Mouse (Mus musculus) lung, postnatal 25 days (tissue): ENCODE measurements at regions not wholly inside any gene's neighbourhood (a gene's known extent, or its start where the extent isn't known, plus 50 kb on each side); places are given as distances from the start of the nearest gene placed in this dataset.

Experiments
- DNase-seq: peaks from one replicate; pipeline ENCODE4 v3.0.0; 2022; ENCODE audit warnings: low spot score

- DNase-seq, result peak; percentile 25
Observed at GRCm38 (mm10) chr7:138639541-138639940, 206.3 kb upstream of the Ppp2r2d start.

GRCm38 (mm10) chr7:138626061-138626460 is 219.8 kb upstream of the Ppp2r2d start:
- DNase-seq, result no peak

- no peak for DNase-seq
Observed at GRCm38 (mm10) chr7:138620896-138621655, 223.5 kb upstream of the Tcerg1l start.

GRCm38 (mm10) chr7:138620080-138620684 is 222.7 kb upstream of the Tcerg1l start:
- no peak for DNase-seq

GRCm38 (mm10) chr7:138616468-138616867 is 218.9 kb upstream of the Tcerg1l start:
- no peak for DNase-seq

- no peak for DNase-seq
Observed at GRCm38 (mm10) chr7:138609605-138610004, 212.1 kb upstream of the Tcerg1l start.

- DNase-seq, result no peak
Observed at GRCm38 (mm10) chr7:138609124-138609523, 211.6 kb upstream of the Tcerg1l start.

- DNase-seq, result no peak
Observed at GRCm38 (mm10) chr7:138606363-138606964, 208.9 kb upstream of the Tcerg1l start.

GRCm38 (mm10) chr7:138605923-138606322 is 208.4 kb upstream of the Tcerg1l start:
- DNase-seq, result no peak

GRCm38 (mm10) chr7:138601749-138602148 is 204.2 kb upstream of the Tcerg1l start:
- no peak for DNase-seq

- DNase-seq, result no peak
Observed at GRCm38 (mm10) chr7:138593344-138593743, 195.8 kb upstream of the Tcerg1l start.

- DNase-seq, result no peak
Observed at GRCm38 (mm10) chr7:138567352-138567751, 169.8 kb upstream of the Tcerg1l start.

GRCm38 (mm10) chr7:138551629-138552028 is 154.1 kb upstream of the Tcerg1l start:
- no peak for DNase-seq

- DNase-seq, result no peak
Observed at GRCm38 (mm10) chr7:138547881-138548280, 150.4 kb upstream of the Tcerg1l start.

GRCm38 (mm10) chr7:138538048-138538831 is 140.7 kb upstream of the Tcerg1l start:
- no peak for DNase-seq

- DNase-seq, result no peak
Observed at GRCm38 (mm10) chr7:138526143-138526542, 128.6 kb upstream of the Tcerg1l start.

- DNase-seq, result no peak
Observed at GRCm38 (mm10) chr7:138524936-138525335, 127.4 kb upstream of the Tcerg1l start.

- no peak for DNase-seq
Observed at GRCm38 (mm10) chr7:138514171-138514570, 116.6 kb upstream of the Tcerg1l start.

GRCm38 (mm10) chr7:138505205-138505604 is 107.7 kb upstream of the Tcerg1l start:
- DNase-seq, result no peak

- no peak for DNase-seq
Observed at GRCm38 (mm10) chr7:138503986-138504385, 106.5 kb upstream of the Tcerg1l start.

- DNase-seq, result no peak
Observed at GRCm38 (mm10) chr7:138503016-138503415, 105.5 kb upstream of the Tcerg1l start.

GRCm38 (mm10) chr7:138501347-138502014 is 104.0 kb upstream of the Tcerg1l start:
- DNase-seq, result no peak
